Mouse (Mus musculus): ENCODE results near the gene Gm42420. TPM values are rescaled to one million over a fixed set of nuclear protein-coding genes. Genes with fewer than 3 reads are reported as not detected.

Gm42420 gene
- 1 to 10 TPM in 1 of 4 experiments, not detected in 3; 1.1 TPM for total RNA-seq (2022)

- DNase-seq (ENCODE audit: low spot score in 2 of 2), result no peak
These were observed at the start of gene Gm42420 for GRCm38 (mm10) chr6:39585517-39585916. Gm42420 (plus strand) TSS chr6:39585753.

GRCm38 (mm10) chr6:39536621-39537020 lies 48.9 kb upstream of the Gm42420 start:
- no peak for DNase-seq (ENCODE audit: low spot score in 2 of 2)

- DNase-seq (ENCODE audit: low spot score in 2 of 2), result no peak
These were observed 48.3 kb upstream of the Gm42420 start for GRCm38 (mm10) chr6:39537276-39537675.

- no peak for DNase-seq (ENCODE audit: low spot score in 2 of 2)
These were observed 47.3 kb upstream of the Gm42420 start for GRCm38 (mm10) chr6:39538227-39538626.

- DNase-seq (ENCODE audit: low spot score in 2 of 2), result no peak
These were observed 45.8 kb upstream of the Gm42420 start for GRCm38 (mm10) chr6:39539679-39540155.

- DNase-seq (ENCODE audit: low spot score in 2 of 2), result no peak
These were observed 45.0 kb upstream of the Gm42420 start for GRCm38 (mm10) chr6:39540563-39540962.

GRCm38 (mm10) chr6:39542631-39543597 lies 42.6 kb upstream of the Gm42420 start:
- DNase-seq (ENCODE audit: low spot score in 2 of 2), result no peak

- no peak for DNase-seq (ENCODE audit: low spot score in 2 of 2)
These were observed 41.7 kb upstream of the Gm42420 start for GRCm38 (mm10) chr6:39543769-39544420.

GRCm38 (mm10) chr6:39545474-39545873 lies 40.1 kb upstream of the Gm42420 start:
- DNase-seq (ENCODE audit: low spot score in 2 of 2), result no peak

GRCm38 (mm10) chr6:39548030-39548429 lies 37.5 kb upstream of the Gm42420 start:
- DNase-seq (ENCODE audit: low spot score in 2 of 2), result no peak

GRCm38 (mm10) chr6:39551981-39552636 lies 33.4 kb upstream of the Gm42420 start:
- no peak for DNase-seq (ENCODE audit: low spot score in 2 of 2)

- no peak for DNase-seq (ENCODE audit: low spot score in 2 of 2)
These were observed 30.5 kb upstream of the Gm42420 start for GRCm38 (mm10) chr6:39554888-39555647.

- DNase-seq (ENCODE audit: low spot score in 2 of 2), result no peak
These were observed 30.0 kb upstream of the Gm42420 start for GRCm38 (mm10) chr6:39555648-39555945.

GRCm38 (mm10) chr6:39556900-39557659 lies 28.5 kb upstream of the Gm42420 start:
- DNase-seq (ENCODE audit: low spot score in 2 of 2), result no peak

GRCm38 (mm10) chr6:39557723-39558261 lies 27.8 kb upstream of the Gm42420 start, which contains the start of gene Dennd2a:
Dennd2a (minus strand) TSS chr6:39557867.
- DNase-seq (ENCODE audit: low spot score in 2 of 2), result peak; percentile 60 to 85

GRCm38 (mm10) chr6:39559276-39559939 lies 26.1 kb upstream of the Gm42420 start:
- no peak for DNase-seq (ENCODE audit: low spot score in 2 of 2)

GRCm38 (mm10) chr6:39562166-39563015 lies 23.2 kb upstream of the Gm42420 start:
- peak; percentile 62 to 80 for DNase-seq (ENCODE audit: low spot score in 2 of 2)

- DNase-seq (ENCODE audit: low spot score in 2 of 2), result no peak
These were observed 18.0 kb upstream of the Gm42420 start for GRCm38 (mm10) chr6:39567528-39567927.

GRCm38 (mm10) chr6:39570426-39570825 lies 15.1 kb upstream of the Gm42420 start:
- no peak for DNase-seq (ENCODE audit: low spot score in 2 of 2)
